Mouse (Mus musculus) ES-E14 (cell line): ENCODE measurements at regions not wholly inside any gene's neighbourhood (a gene's known extent, or its start where the extent isn't known, plus 50 kb on each side); places are given as distances from the start of the nearest gene placed in this dataset.

Experiments
- CHD2 ChIP-seq: IDR thresholded peaks from 2 replicates; pipeline ENCODE4 v1.6.1; 2014; ENCODE audit warnings: mild to moderate bottlenecking, low read depth, low read length, inconsistent platforms
- HCFC1 ChIP-seq: IDR thresholded peaks from 2 replicates; pipeline ENCODE4 v1.6.1; 2012; ENCODE audit warnings: low read length, inconsistent platforms, borderline replicate concordance; ENCODE audit not compliant: insufficient read depth
- MAFK ChIP-seq: IDR thresholded peaks from 2 replicates; pipeline ENCODE4 v1.6.1; 2014; ENCODE audit warnings: mild to moderate bottlenecking, low read depth, low read length, inconsistent platforms; ENCODE audit not compliant: insufficient read depth

DNA sequence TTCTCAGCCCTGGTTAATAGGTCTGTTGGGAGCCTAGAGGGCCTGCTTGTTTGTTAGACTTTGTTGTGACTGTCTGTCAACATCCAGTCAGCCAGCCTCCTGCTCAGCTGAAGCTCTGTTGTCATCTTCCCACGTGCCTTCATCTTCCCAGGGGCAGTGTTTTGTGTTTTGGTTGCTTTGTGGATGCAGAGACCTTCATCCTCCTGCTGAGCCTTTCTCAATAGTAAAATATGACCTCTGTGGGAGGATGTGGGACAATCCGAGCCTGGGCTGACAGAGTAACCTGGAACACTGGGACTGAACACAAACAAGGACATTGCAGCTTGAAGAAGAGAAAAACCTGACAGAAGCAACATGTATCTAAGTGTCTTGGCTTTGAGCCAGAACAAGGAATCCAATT lies 168.7 kb upstream of the Prdm1 start:
- TF ChIP-seq MAFK, result no peak
- no peak for TF ChIP-seq CHD2
- no peak for TF ChIP-seq HCFC1
